Mouse (Mus musculus) adrenal gland, postnatal 10 days (tissue): ENCODE results near the gene Ccndbp1. TPM values are rescaled to one million over a fixed set of nuclear protein-coding genes. Genes with fewer than 3 reads are reported as not detected.

ENCODE experiments used
- microRNA-seq: library from miRNA; unstranded; fragments of <30 nt; microRNA quantifications from one replicate; pipeline ENCODE4 v1.2.0, GENCODE M21; 2021
- total RNA-seq, 2 experiments: library from RNA; stranded (reverse); gene quantifications; 2 replicates each; pipeline ENCODE4 v1.2.3; 2021

The Ccndbp1 gene
- total RNA-seq, 2 experiments from 2014 or later: 37.2 to 40.6 TPM

Small RNAs within 50 kb of the gene (microRNA-seq; reads per million reads assigned to microRNA genes)
- gene Gm44325: not detected

Other genes with a start within 250 kb of the Ccndbp1 start
- gene Cdan1, start 158.3 kb upstream of the Ccndbp1 start, total RNA-seq: 10 to 100 TPM; 13.2 to 20.8 TPM
- 10 to 100 TPM; 10.8 to 14.1 TPM for gene Ttbk2, start 157.8 kb upstream of the Ccndbp1 start, total RNA-seq
- gene Ubr1, start 37.7 kb upstream of the Ccndbp1 start, total RNA-seq: 10 to 100 TPM; 25.0 to 31.9 TPM
- gene Tmem62, start 31.4 kb upstream of the Ccndbp1 start, total RNA-seq: 1 to 10 TPM; 5.0 to 8.5 TPM
- gene Epb42, start 28.7 kb downstream of the Ccndbp1 start, total RNA-seq: 1 to 10 TPM; 2.9 to 6.6 TPM
- gene Tgm5, start 77.4 kb downstream of the Ccndbp1 start, total RNA-seq: under 1 TPM in 1 of 2 experiments, not detected in 1; 0.12 TPM
- gene Tgm7, start 101.4 kb downstream of the Ccndbp1 start, total RNA-seq: not detected
- gene Adal, start 132.0 kb downstream of the Ccndbp1 start, total RNA-seq: 10 to 100 TPM; 14.5 to 15.4 TPM
- gene Lcmt2, start 132.2 kb downstream of the Ccndbp1 start, total RNA-seq: 10 to 100 TPM; 10.4 to 11.8 TPM
- 10 to 100 TPM; 23.9 to 36.8 TPM for gene Tubgcp4, start 162.3 kb downstream of the Ccndbp1 start, total RNA-seq
- gene Zscan29, start 162.7 kb downstream of the Ccndbp1 start, total RNA-seq: 10 to 100 TPM; 13.4 to 16.4 TPM